Mouse (Mus musculus): Measurements from ENCODE around the gene Calcrl.
"Not testable (repeated sequence)": the region's sequence is repeated elsewhere in the genome, so short reads cannot be mapped to it uniquely, and the experiment has no call there.

The Calcrl gene

GRCm38 (mm10) chr2:84389075-84389474 is 36.1 kb downstream of the Calcrl start:
- no peak for DNase-seq (ENCODE audit: low read depth, low spot score)

- DNase-seq (ENCODE audit: low read depth, low spot score), result not testable (repeated sequence)
Measured at GRCm38 (mm10) chr2:84388537-84388936, 36.7 kb downstream of the Calcrl start.

- no peak for DNase-seq (ENCODE audit: low read depth, low spot score)
Measured at GRCm38 (mm10) chr2:84388023-84388416, 37.2 kb downstream of the Calcrl start.

GRCm38 (mm10) chr2:84387394-84388022 is 37.7 kb downstream of the Calcrl start:
- peak; percentile 31 for DNase-seq (ENCODE audit: low read depth, low spot score)

- no peak for DNase-seq (ENCODE audit: low read depth, low spot score)
Measured at GRCm38 (mm10) chr2:84386563-84387393, 38.4 kb downstream of the Calcrl start.

- no peak for DNase-seq (ENCODE audit: low read depth, low spot score)
Measured at GRCm38 (mm10) chr2:84384911-84385693, 40.1 kb downstream of the Calcrl start.

- no peak for DNase-seq (ENCODE audit: low read depth, low spot score)
Measured at GRCm38 (mm10) chr2:84383828-84384227, 41.4 kb downstream of the Calcrl start.

- DNase-seq (ENCODE audit: low read depth, low spot score), result no peak
Measured at GRCm38 (mm10) chr2:84382556-84382955, 42.7 kb downstream of the Calcrl start.

GRCm38 (mm10) chr2:84381997-84382396 is 43.2 kb downstream of the Calcrl start:
- DNase-seq (ENCODE audit: low read depth, low spot score), result peak; percentile 48

GRCm38 (mm10) chr2:84380816-84381215 is 44.4 kb downstream of the Calcrl start:
- DNase-seq (ENCODE audit: low read depth, low spot score), result no peak

GRCm38 (mm10) chr2:84378678-84379077 is 46.5 kb downstream of the Calcrl start:
- DNase-seq (ENCODE audit: low read depth, low spot score), result no peak

- no peak for DNase-seq (ENCODE audit: low read depth, low spot score)
Measured at GRCm38 (mm10) chr2:84369256-84369655, 56.0 kb downstream of the Calcrl start.

- DNase-seq (ENCODE audit: low read depth, low spot score), result no peak
Measured at GRCm38 (mm10) chr2:84366742-84367141, 58.5 kb downstream of the Calcrl start.

GRCm38 (mm10) chr2:84365266-84365665 is 59.9 kb downstream of the Calcrl start:
- DNase-seq (ENCODE audit: low read depth, low spot score), result no peak

- no peak for DNase-seq (ENCODE audit: low read depth, low spot score)
Measured at GRCm38 (mm10) chr2:84362779-84363719, 62.2 kb downstream of the Calcrl start.

GRCm38 (mm10) chr2:84358690-84359343 is 66.4 kb downstream of the Calcrl start:
- no peak for DNase-seq (ENCODE audit: low read depth, low spot score)

GRCm38 (mm10) chr2:84355281-84355680 is 69.9 kb downstream of the Calcrl start:
- no peak for DNase-seq (ENCODE audit: low read depth, low spot score)

- no peak for DNase-seq (ENCODE audit: low read depth, low spot score)
Measured at GRCm38 (mm10) chr2:84347376-84347775, 77.8 kb downstream of the Calcrl start.

- DNase-seq (ENCODE audit: low read depth, low spot score), result no peak
Measured at GRCm38 (mm10) chr2:84343756-84344155, 81.5 kb downstream of the Calcrl start.

GRCm38 (mm10) chr2:84337774-84338450 is 87.3 kb downstream of the Calcrl start:
- DNase-seq (ENCODE audit: low read depth, low spot score), result no peak
